Mouse (Mus musculus): ENCODE measurements around the gene Cnmd. TPM values are rescaled to one million over a fixed set of nuclear protein-coding genes. Genes with fewer than 3 reads are reported as not detected.

Gene Cnmd
- polyA plus RNA-seq, 1 experiment from 2014 or later: 2.2 TPM

GRCm38 (mm10) chr14:79621143-79621542, 40.8 kb downstream of the Cnmd start:
- 94% methylated on average over 3 of the region's 3 CpGs for WGBS
- Histone ChIP-seq H3K4me1 (ENCODE audit: control insufficient read depth, insufficient read depth, low read length) (no peaks in the 10 kb centered on the region), H3K9me3 (replicated peaks; ENCODE audit: control insufficient read depth, low read length) (no peaks in the 10 kb centered on the region), H3K27me3 (replicated peaks; ENCODE audit: control insufficient read depth, insufficient read depth, low read length) (no peaks in the 10 kb centered on the region), H3K4me3 (ENCODE audit: low read depth, low read length) (no peak overlapping the region), H3K36me3 (ENCODE audit: control insufficient read depth, insufficient read depth, low read length) (peaks cover 61% of the 10 kb centered on the region), H3K27ac (ENCODE audit: low read depth, low read length) (no peak overlapping the region), H3K9ac (ENCODE audit: low read length) (no peak overlapping the region), H3K4me2 (ENCODE audit: low read length) (no peak overlapping the region)
- DNase-seq (ENCODE audit: low spot score) (no peak), ATAC-seq (no peak)

- no peak overlapping the region for H3K4me2 ChIP-seq (ENCODE audit: low read length)
- WGBS: 90% methylated on average over 7 of the region's 7 CpGs
- no peaks in the 10 kb centered on the region for H3K9me3 ChIP-seq (replicated peaks; ENCODE audit: control insufficient read depth, low read length)
- no peaks in the 10 kb centered on the region for H3K27me3 ChIP-seq (replicated peaks; ENCODE audit: control insufficient read depth, insufficient read depth, low read length)
- no peak overlapping the region for H3K4me3 ChIP-seq (ENCODE audit: low read depth, low read length)
- H3K4me1 ChIP-seq (ENCODE audit: control insufficient read depth, insufficient read depth, low read length): no peaks in the 10 kb centered on the region
- H3K36me3 ChIP-seq (ENCODE audit: control insufficient read depth, insufficient read depth, low read length): peaks cover 57% of the 10 kb centered on the region
- DNase-seq (ENCODE audit: low spot score) (no peak), ATAC-seq (no peak)
- no peak overlapping the region for H3K9ac ChIP-seq (ENCODE audit: low read length)
- no peak overlapping the region for H3K27ac ChIP-seq (ENCODE audit: low read depth, low read length)
Measured at GRCm38 (mm10) chr14:79619802-79620201, 42.2 kb downstream of the Cnmd start.

GRCm38 (mm10) chr14:79617121-79617828, 44.7 kb downstream of the Cnmd start:
- Histone ChIP-seq H3K4me3 (ENCODE audit: low read depth, low read length) (no peak overlapping the region), H3K4me2 (ENCODE audit: low read length) (no peak overlapping the region), H3K36me3 (ENCODE audit: control insufficient read depth, insufficient read depth, low read length) (peaks cover 62% of the 10 kb centered on the region), H3K27ac (ENCODE audit: low read depth, low read length) (no peak overlapping the region), H3K9ac (ENCODE audit: low read length) (no peak overlapping the region), H3K4me1 (ENCODE audit: control insufficient read depth, insufficient read depth, low read length) (no peaks in the 10 kb centered on the region), H3K9me3 (replicated peaks; ENCODE audit: control insufficient read depth, low read length) (no peaks in the 10 kb centered on the region), H3K27me3 (replicated peaks; ENCODE audit: control insufficient read depth, insufficient read depth, low read length) (no peaks in the 10 kb centered on the region)
- DNase-seq (ENCODE audit: low spot score) (peak; percentile 81), ATAC-seq (peak; percentile 68; the same call in 1 of the 2 replicates)
- WGBS: 82% methylated on average over 8 of the region's 8 CpGs

GRCm38 (mm10) chr14:79608286-79608685, 53.7 kb downstream of the Cnmd start:
- peaks cover 81% of the 10 kb centered on the region for H3K36me3 ChIP-seq (ENCODE audit: control insufficient read depth, insufficient read depth, low read length)
- H3K4me3 ChIP-seq (ENCODE audit: low read depth, low read length): no peak overlapping the region
- 92% methylated on average over 6 of the region's 6 CpGs for WGBS
- no peak overlapping the region for H3K4me2 ChIP-seq (ENCODE audit: low read length)
- no peak overlapping the region for H3K27ac ChIP-seq (ENCODE audit: low read depth, low read length)
- H3K9me3 ChIP-seq (replicated peaks; ENCODE audit: control insufficient read depth, low read length): no peaks in the 10 kb centered on the region
- H3K9ac ChIP-seq (ENCODE audit: low read length): no peak overlapping the region
- ATAC-seq (no peak), DNase-seq (ENCODE audit: low spot score) (no peak)
- no peaks in the 10 kb centered on the region for H3K4me1 ChIP-seq (ENCODE audit: control insufficient read depth, insufficient read depth, low read length)
- H3K27me3 ChIP-seq (replicated peaks; ENCODE audit: control insufficient read depth, insufficient read depth, low read length): no peaks in the 10 kb centered on the region

DNA sequence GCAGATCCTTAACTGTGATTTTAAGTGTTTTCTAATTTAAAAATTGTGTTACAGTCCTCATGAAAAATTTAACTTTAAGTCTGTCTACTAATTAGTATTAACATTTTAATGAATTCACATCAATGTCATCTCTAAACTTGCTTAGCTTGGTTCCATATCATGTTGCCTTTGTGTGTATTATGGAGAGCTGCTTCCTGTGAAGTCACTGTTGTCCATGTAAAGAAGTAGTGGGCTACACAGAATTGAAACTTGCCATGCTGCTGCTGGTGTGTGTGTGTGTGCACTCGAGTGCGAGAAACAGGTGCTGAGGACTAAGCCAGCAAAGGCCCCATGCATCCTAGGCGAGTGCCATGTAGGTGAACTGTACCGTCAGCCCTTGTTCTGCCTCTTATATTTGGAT, 54.6 kb downstream of the Cnmd start:
- Histone ChIP-seq H3K27ac (ENCODE audit: low read depth, low read length) (no peak overlapping the region), H3K4me2 (ENCODE audit: low read length) (no peak overlapping the region), H3K4me3 (ENCODE audit: low read depth, low read length) (no peak overlapping the region), H3K36me3 (ENCODE audit: control insufficient read depth, insufficient read depth, low read length) (peaks cover 79% of the 10 kb centered on the region), H3K9me3 (replicated peaks; ENCODE audit: control insufficient read depth, low read length) (no peaks in the 10 kb centered on the region), H3K27me3 (replicated peaks; ENCODE audit: control insufficient read depth, insufficient read depth, low read length) (no peaks in the 10 kb centered on the region), H3K9ac (ENCODE audit: low read length) (no peak overlapping the region), H3K4me1 (ENCODE audit: control insufficient read depth, insufficient read depth, low read length) (no peaks in the 10 kb centered on the region)
- WGBS: 95% methylated on average over 4 of the region's 4 CpGs
- DNase-seq (ENCODE audit: low spot score) (no peak), ATAC-seq (no peak)

GRCm38 (mm10) chr14:79606867-79607266, 55.1 kb downstream of the Cnmd start:
- Histone ChIP-seq H3K27me3 (replicated peaks; ENCODE audit: control insufficient read depth, insufficient read depth, low read length) (no peaks in the 10 kb centered on the region), H3K36me3 (ENCODE audit: control insufficient read depth, insufficient read depth, low read length) (peaks cover 77% of the 10 kb centered on the region), H3K27ac (ENCODE audit: low read depth, low read length) (no peak overlapping the region), H3K9me3 (replicated peaks; ENCODE audit: control insufficient read depth, low read length) (no peaks in the 10 kb centered on the region), H3K4me2 (ENCODE audit: low read length) (no peak overlapping the region), H3K9ac (ENCODE audit: low read length) (no peak overlapping the region), H3K4me1 (ENCODE audit: control insufficient read depth, insufficient read depth, low read length) (no peaks in the 10 kb centered on the region), H3K4me3 (ENCODE audit: low read depth, low read length) (no peak overlapping the region)
- DNase-seq (ENCODE audit: low spot score) (no peak), ATAC-seq (no peak)
- WGBS: 88% methylated on average over 3 of the region's 3 CpGs

GRCm38 (mm10) chr14:79606392-79606791, 55.6 kb downstream of the Cnmd start:
- 94% methylated on average over 6 of the region's 6 CpGs for WGBS
- no peaks in the 10 kb centered on the region for H3K9me3 ChIP-seq (replicated peaks; ENCODE audit: control insufficient read depth, low read length)
- H3K27ac ChIP-seq (ENCODE audit: low read depth, low read length): no peak overlapping the region
- H3K36me3 ChIP-seq (ENCODE audit: control insufficient read depth, insufficient read depth, low read length): peaks cover 78% of the 10 kb centered on the region
- ATAC-seq (no peak), DNase-seq (ENCODE audit: low spot score) (no peak)
- H3K4me1 ChIP-seq (ENCODE audit: control insufficient read depth, insufficient read depth, low read length): no peaks in the 10 kb centered on the region
- no peak overlapping the region for H3K4me2 ChIP-seq (ENCODE audit: low read length)
- H3K4me3 ChIP-seq (ENCODE audit: low read depth, low read length): no peak overlapping the region
- H3K27me3 ChIP-seq (replicated peaks; ENCODE audit: control insufficient read depth, insufficient read depth, low read length): no peaks in the 10 kb centered on the region
- no peak overlapping the region for H3K9ac ChIP-seq (ENCODE audit: low read length)

DNA sequence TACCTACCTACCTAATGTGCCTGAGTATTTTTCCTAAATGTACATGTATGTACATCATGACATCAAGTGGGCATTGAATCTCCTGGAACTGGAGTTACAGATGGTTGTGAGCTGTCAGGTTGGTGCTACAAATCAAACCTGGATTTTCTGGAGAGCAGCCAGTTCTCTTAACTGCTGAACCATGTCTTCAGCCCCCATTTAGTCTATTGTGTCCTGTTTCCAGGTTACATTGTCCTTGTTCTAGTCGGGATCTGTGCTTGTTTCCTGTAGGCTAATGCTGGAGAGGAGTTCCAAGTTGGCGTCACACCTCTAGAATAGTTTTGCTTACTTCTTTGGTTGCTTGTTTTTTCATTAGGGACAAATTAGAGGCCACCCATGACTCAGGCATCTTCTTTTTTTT, 56.1 kb downstream of the Cnmd start:
- DNase-seq (ENCODE audit: low spot score) (no peak), ATAC-seq (no peak)
- Histone ChIP-seq H3K27me3 (replicated peaks; ENCODE audit: control insufficient read depth, insufficient read depth, low read length) (no peaks in the 10 kb centered on the region), H3K4me2 (ENCODE audit: low read length) (no peak overlapping the region), H3K27ac (ENCODE audit: low read depth, low read length) (no peak overlapping the region), H3K4me1 (ENCODE audit: control insufficient read depth, insufficient read depth, low read length) (no peaks in the 10 kb centered on the region), H3K36me3 (ENCODE audit: control insufficient read depth, insufficient read depth, low read length) (peaks cover 78% of the 10 kb centered on the region), H3K9ac (ENCODE audit: low read length) (no peak overlapping the region), H3K9me3 (replicated peaks; ENCODE audit: control insufficient read depth, low read length) (no peaks in the 10 kb centered on the region), H3K4me3 (ENCODE audit: low read depth, low read length) (no peak overlapping the region)
- WGBS: 80% methylated on average over 2 of the region's 2 CpGs

- H3K9me3 ChIP-seq (replicated peaks; ENCODE audit: control insufficient read depth, low read length): no peaks in the 10 kb centered on the region
- no peak for DNase-seq (ENCODE audit: low spot score)
- H3K9ac ChIP-seq (ENCODE audit: low read length): no peak overlapping the region
- WGBS: 69% methylated on average over 4 of the region's 4 CpGs
- H3K27me3 ChIP-seq (replicated peaks; ENCODE audit: control insufficient read depth, insufficient read depth, low read length): no peaks in the 10 kb centered on the region
- H3K4me3 ChIP-seq (ENCODE audit: low read depth, low read length): no peak overlapping the region
- no peak overlapping the region for H3K27ac ChIP-seq (ENCODE audit: low read depth, low read length)
- no peaks in the 10 kb centered on the region for H3K4me1 ChIP-seq (ENCODE audit: control insufficient read depth, insufficient read depth, low read length)
- H3K4me2 ChIP-seq (ENCODE audit: low read length): no peak overlapping the region
- peaks cover 59% of the 10 kb centered on the region for H3K36me3 ChIP-seq (ENCODE audit: control insufficient read depth, insufficient read depth, low read length)
- no peak for ATAC-seq
Measured at GRCm38 (mm10) chr14:79596602-79597001, 65.4 kb downstream of the Cnmd start.

Data from forebrain, embryonic 14.5 days (tissue).